Mouse (Mus musculus) thymus, adult 2 months (tissue): Measurements from ENCODE around the gene Zfand2b.

ENCODE experiments used
- CTCF ChIP-seq: fragments of 200-500 bp; IDR thresholded peaks from 2 replicates; pipeline ENCODE4 v1.5.1; 2012; ENCODE audit warnings: mild to moderate bottlenecking, control low read depth, low read length, moderate library complexity, borderline replicate concordance; ENCODE audit not compliant: control insufficient read depth, poor library complexity, insufficient read depth; ENCODE audit errors: extremely low read depth
- POLR2A ChIP-seq: fragments of 200-500 bp; IDR thresholded peaks from 2 replicates; pipeline ENCODE4 v1.6.1; 2012; ENCODE audit warnings: mild to moderate bottlenecking, low read length, control low read depth, moderate library complexity; ENCODE audit not compliant: control insufficient read depth, poor library complexity, insufficient read depth; ENCODE audit errors: extremely low read depth

DNA sequence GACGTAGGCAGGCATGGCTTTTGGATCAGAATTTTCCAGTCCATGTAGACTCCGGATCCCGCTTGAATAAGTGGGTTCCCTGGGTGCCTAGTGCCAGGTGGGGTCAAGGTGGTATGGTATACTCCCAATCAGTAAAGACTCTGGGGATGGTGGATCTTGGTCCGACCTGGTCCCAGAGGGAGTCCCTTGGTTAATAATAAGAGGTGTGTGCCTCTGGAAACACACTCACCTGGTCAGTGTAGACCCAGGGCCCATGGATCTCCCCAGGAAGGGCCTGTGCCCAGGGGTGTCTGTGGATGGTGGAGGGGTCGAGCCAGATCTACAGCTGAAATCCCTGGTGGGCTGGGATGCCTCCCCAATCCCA lies 22.8 kb downstream of the Zfand2b start:
- TF ChIP-seq POLR2A (no peak), CTCF (no peak)
